Mouse (Mus musculus) heart, embryonic 14.5 days (tissue): Measurements from ENCODE around the gene Traf7. TPM values are rescaled to one million over a fixed set of nuclear protein-coding genes. Genes with fewer than 3 reads are reported as not detected.

Experiments used
- ATAC-seq: fragments of 200-750 bp; cut with Nextera tagmentation; 2 replicates; pipeline ENCODE4 v1.8.0; 2017; ENCODE audit warnings: low read depth, moderate TSS enrichment; ENCODE audit not compliant: insufficient number of reproducible peaks, insufficient read depth, low FRiP score
- H3K27ac ChIP-seq, 2 experiments: fragments of 200-500 bp in 1 of 2; fragments of 300-500 bp in 1 of 2; sonication (generic) in 1 of 2; replicated peaks in 1 of 2; 2 replicates each; pipeline ENCODE4 v1.5.1; 2012 to 2014; ENCODE audit warnings: low read depth in 2 of 2, low read length in 2 of 2, control low read depth in 1 of 2, mild to moderate bottlenecking in 1 of 2, mixed read lengths in 1 of 2; ENCODE audit not compliant: control insufficient read depth in 1 of 2, insufficient read depth in 1 of 2
- H3K27me3 ChIP-seq: fragments of 300-500 bp; sonication (generic); 2 replicates; pipeline ENCODE4 v1.6.1; 2014; ENCODE audit warnings: mild to moderate bottlenecking, low read length, control low read depth; ENCODE audit not compliant: control insufficient read depth, insufficient read depth
- H3K36me3 ChIP-seq: fragments of 300-500 bp; sonication (generic); 2 replicates; pipeline ENCODE4 v1.6.1; 2014; ENCODE audit warnings: mild to moderate bottlenecking, control low read depth, low read length, mixed read lengths; ENCODE audit not compliant: control insufficient read depth, insufficient read depth
- H3K4me1 ChIP-seq, 2 experiments: fragments of 200-500 bp in 1 of 2; fragments of 300-500 bp in 1 of 2; sonication (generic) in 1 of 2; 2 replicates each; pipeline ENCODE4 v1.6.1; 2012 to 2014; ENCODE audit warnings: low read length in 2 of 2, control low read depth in 1 of 2, mixed read lengths in 1 of 2; ENCODE audit not compliant: control insufficient read depth in 2 of 2, insufficient read depth in 2 of 2
- H3K4me2 ChIP-seq: fragments of 300-500 bp; sonication (generic); 2 replicates; pipeline ENCODE4 v1.6.1; 2014; ENCODE audit warnings: mild to moderate bottlenecking, low read length
- H3K4me3 ChIP-seq, 2 experiments: fragments of 200-500 bp in 1 of 2; fragments of 300-500 bp in 1 of 2; sonication (generic) in 1 of 2; 2 replicates each; pipeline ENCODE4 v1.5.1; 2012 to 2014; ENCODE audit warnings: low read length in 2 of 2, mild to moderate bottlenecking in 2 of 2, control low read depth in 1 of 2, low read depth in 1 of 2, moderate library complexity in 1 of 2; ENCODE audit not compliant: control insufficient read depth in 1 of 2, insufficient read depth in 1 of 2
- H3K9ac ChIP-seq: fragments of 300-500 bp; sonication (generic); 2 replicates; pipeline ENCODE4 v1.6.1; 2014; ENCODE audit warnings: mild to moderate bottlenecking, low read length
- H3K9me3 ChIP-seq: fragments of 300-500 bp; sonication (generic); 2 replicates; pipeline ENCODE4 v1.6.1; 2016; ENCODE audit warnings: low read length, control low read depth; ENCODE audit not compliant: control insufficient read depth
- WGBS: fragments of 180-500 bp; shearing (Covaris S2); extraction: QIAGEN DNeasy Blood & Tissue Kit; methylation state at CpG from one replicate; pipeline ENCODE4 v1.1.7; 2014; 5-methylcytosine and 5-hydroxymethylcytosine counted together
- polyA plus RNA-seq: library from polyadenylated mRNA; unstranded; fragments of >200 nt; fragmentation: Nextera tagmentation; extraction: Ambion mirVana; gene quantifications from 2 replicates; pipeline ENCODE4 v1.2.1, GENCODE M21; 2014

The Traf7 gene
- polyA plus RNA-seq, 1 experiment from 2014 or later: 68.8 TPM

GRCm38 (mm10) chr17:24551050-24551444 lies 23.3 kb upstream of the Traf7 start:
- Histone ChIP-seq H3K9ac (peak overlapping the region; percentile 93), H3K4me2 (peak overlapping the region; percentile 94), H3K4me1 (peaks cover 9 to 19% of the 10 kb centered on the region in 2 experiments), H3K4me3 (peak overlapping the region; percentile 71 to 87), H3K27me3 (no peaks in the 10 kb centered on the region), H3K36me3 (no peaks in the 10 kb centered on the region), H3K27ac (peak overlapping the region in 1 of 2 experiments; percentile 92; a peak in 2 of 4 replicates), H3K9me3 (no peaks in the 10 kb centered on the region)
- ATAC-seq: no peak
- 61% methylated on average over 3 of the region's 3 CpGs for WGBS

DNA sequence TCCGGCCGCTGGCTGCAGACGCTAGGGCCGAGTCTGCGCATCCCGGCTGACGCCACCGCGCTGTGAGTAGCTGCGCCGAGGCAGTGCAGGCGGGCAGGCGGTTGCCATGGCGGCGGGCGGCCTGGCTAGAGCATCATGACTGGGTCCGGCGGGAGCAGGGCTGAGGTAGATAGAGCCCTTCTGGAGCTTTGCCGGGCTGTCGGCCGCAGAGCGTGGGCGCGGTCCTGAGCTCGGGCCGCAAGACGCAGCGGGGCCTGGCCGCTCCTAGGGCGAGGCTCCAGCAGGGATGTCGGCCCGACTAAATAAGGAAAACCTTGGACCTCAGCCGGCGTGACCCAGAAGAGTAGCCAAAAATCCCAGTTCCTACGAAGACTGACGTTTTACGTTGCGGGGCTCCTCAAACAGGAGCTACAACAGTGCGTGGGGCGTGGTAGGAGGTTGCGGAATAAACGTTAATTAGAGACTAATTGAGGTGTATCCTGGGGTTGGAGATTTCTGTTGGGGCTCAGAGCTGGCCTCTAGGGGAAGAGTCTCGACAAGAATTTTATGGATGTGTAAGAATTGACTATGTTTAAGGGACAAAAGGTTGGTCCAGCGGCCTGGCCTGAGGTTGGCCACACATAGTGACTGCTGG lies 22.8 kb upstream of the Traf7 start:
- peak; percentile 62 for ATAC-seq
- Histone ChIP-seq H3K4me1 (peaks cover 9 to 19% of the 10 kb centered on the region in 2 experiments), H3K36me3 (no peaks in the 10 kb centered on the region), H3K27me3 (no peaks in the 10 kb centered on the region), H3K4me3 (peak overlapping the region; percentile 71 to 87), H3K9me3 (no peaks in the 10 kb centered on the region), H3K4me2 (peak overlapping the region; percentile 94), H3K27ac (peak overlapping the region; percentile 81 to 92), H3K9ac (peak overlapping the region; percentile 93)
- under 1% methylated on average over 44 of the region's 44 CpGs for WGBS

DNA sequence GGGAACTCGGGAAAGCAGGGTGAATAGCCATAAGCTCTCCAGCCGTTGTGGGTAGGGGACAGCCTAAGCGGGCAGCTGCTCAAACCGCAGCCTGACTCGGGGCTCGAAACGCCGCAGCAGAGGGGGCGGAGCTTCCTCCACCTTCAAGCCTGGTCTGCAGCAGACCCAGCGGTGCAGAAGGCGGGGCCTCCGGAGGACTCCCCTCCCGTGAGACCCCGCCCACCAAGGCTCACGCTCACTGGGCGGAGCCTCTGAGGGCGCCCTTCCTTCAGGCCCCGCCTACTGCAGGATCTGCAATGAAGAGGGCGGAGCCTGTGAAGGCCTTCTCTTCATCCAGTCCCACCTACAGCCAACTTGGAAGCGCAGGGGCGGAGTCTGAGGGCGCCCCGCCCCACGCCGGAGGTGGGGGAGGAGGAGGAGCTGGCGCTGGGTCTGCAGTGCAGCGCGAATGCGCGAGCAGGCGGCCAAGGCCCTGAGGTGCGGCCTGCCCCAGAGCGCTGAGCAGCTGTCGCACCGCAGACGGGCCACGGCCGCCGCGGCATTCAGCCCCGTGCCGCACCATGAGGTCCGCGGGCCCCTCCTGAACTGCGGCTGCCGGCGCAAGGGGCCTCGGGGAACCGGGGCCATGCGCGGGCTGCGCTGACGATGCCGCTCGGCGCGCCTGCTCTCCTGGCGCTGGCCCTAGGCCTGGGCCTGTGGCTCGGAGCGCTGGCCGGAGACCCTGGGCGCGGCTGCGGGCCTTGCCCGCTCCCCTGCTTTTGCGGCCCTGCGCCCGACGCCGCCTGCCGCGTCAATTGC lies 22.1 kb upstream of the Traf7 start, which contains the start of gene Pkd1:
TSS of gene Pkd1 (plus strand) at position 217 of the 798 bp plus-strand sequence.
- ATAC-seq: peak; percentile 97
- Histone ChIP-seq H3K27me3 (no peaks in the 10 kb centered on the region), H3K4me3 (peak within 1 kb of the TSS; percentile 71 to 87), H3K36me3 (no peaks in the 10 kb centered on the region), H3K9ac (peak within 1 kb of the TSS; percentile 93), H3K27ac (peak within 1 kb of the TSS; percentile 81 to 92), H3K4me1 (peaks cover 9 to 19% of the 10 kb centered on the region in 2 experiments), H3K9me3 (no peaks in the 10 kb centered on the region), H3K4me2 (peak within 1 kb of the TSS; percentile 94)
- WGBS: under 1% methylated on average over 71 of the region's 72 CpGs

DNA sequence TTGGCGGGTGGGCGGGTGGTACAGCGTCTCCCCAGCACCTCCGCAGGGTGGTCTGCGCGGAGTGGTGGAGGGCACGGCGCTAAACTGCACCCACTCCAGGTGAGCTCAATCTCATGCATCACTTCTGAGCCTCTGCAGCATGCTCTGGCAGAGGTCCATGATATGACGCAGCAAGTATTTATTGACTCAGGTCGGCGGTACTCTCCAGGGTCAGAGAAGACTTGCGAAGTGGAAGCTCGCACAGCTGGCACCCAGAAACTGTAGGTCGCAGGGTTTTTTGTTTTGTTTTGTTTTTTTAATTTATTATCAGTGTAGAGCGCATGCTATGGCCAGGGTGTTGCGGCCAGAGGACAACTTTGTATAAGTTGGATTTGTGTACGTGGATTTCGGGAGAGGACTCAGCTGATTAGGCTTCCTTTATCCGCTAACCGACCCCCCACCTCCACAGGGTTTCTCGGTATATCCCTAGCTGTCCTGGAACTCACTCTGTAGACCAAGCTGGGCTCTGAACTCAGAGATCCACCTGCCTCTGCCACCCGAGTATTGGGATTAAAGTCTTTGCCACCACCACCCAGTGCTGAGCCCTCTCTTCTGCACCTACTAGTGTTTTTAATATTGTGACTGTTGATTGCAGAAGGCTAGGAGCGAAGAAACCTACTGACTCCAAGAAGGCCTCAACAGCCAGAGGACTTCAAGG lies 21.3 kb upstream of the Traf7 start:
- Histone ChIP-seq H3K4me3 (peak overlapping the region; percentile 50 to 87), H3K4me1 (peaks cover 9 to 19% of the 10 kb centered on the region in 2 experiments), H3K27ac (peak overlapping the region; percentile 32 to 71; a peak in 3 of 4 replicates), H3K27me3 (no peaks in the 10 kb centered on the region), H3K9me3 (no peaks in the 10 kb centered on the region), H3K9ac (peak overlapping the region; percentile 66), H3K36me3 (no peaks in the 10 kb centered on the region), H3K4me2 (peak overlapping the region; percentile 94)
- peak; percentile 0; the same call in 1 of the 2 replicates for ATAC-seq
- 3% methylated on average over 23 of the region's 23 CpGs for WGBS

DNA sequence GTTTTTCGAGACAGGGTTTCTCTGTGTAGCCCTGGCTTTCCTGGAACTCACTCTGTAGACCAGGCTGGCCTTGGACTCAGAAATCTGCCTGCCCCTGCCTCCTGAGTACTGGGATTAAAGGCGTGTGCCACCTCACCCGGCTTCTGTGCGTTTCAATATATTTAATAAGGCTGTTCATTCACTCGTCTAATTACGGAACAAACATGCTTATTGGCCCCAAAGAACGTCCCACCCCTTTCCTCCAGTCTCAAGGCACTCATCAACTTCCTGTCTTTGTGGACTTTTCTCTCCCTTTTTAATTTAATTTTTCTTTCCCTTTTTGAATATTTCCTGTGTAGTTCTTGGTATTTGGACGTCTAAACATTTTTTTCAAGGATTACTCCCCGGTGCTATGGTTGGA lies 20.7 kb upstream of the Traf7 start:
- Histone ChIP-seq H3K9ac (peak overlapping the region; percentile 66), H3K9me3 (no peaks in the 10 kb centered on the region), H3K4me2 (peak overlapping the region; percentile 94), H3K27me3 (no peaks in the 10 kb centered on the region), H3K4me3 (peak overlapping the region; percentile 50 to 87), H3K36me3 (no peaks in the 10 kb centered on the region), H3K27ac (no peak overlapping the region), H3K4me1 (peaks cover 9 to 19% of the 10 kb centered on the region in 2 experiments)
- whole genome bisulfite sequencing: 34% methylated on average over 9 of the region's 9 CpGs
- no peak for ATAC-seq

DNA sequence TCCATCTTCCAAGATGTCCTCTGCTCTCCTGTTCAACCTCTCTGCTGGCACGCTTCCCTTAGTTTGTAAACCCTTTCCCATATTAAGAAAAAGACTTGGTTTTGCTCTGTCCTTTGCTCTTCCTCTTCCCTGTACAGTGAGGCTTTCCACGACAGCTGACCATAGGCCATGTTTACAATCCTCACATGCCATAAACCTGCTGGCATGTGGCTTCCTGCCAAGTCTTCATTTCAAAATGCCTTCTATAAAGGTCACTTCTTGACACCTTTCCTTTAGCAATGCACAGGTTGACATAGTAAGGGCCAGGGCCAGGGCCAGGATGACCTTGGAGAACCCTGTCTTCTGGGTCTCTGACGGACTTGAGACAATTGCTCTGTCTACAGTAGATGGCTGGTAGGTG lies 18.5 kb upstream of the Traf7 start:
- Histone ChIP-seq H3K4me1 (peaks cover 7 to 14% of the 10 kb centered on the region in 2 experiments), H3K27ac (no peak overlapping the region), H3K27me3 (no peaks in the 10 kb centered on the region), H3K4me3 (no peak overlapping the region), H3K36me3 (no peaks in the 10 kb centered on the region), H3K9me3 (no peaks in the 10 kb centered on the region), H3K9ac (no peak overlapping the region), H3K4me2 (no peak overlapping the region)
- ATAC-seq: no peak
- WGBS: 75% methylated on average over 3 of the region's 3 CpGs

- Histone ChIP-seq H3K36me3 (no peaks in the 10 kb centered on the region), H3K4me2 (no peak overlapping the region), H3K27ac (no peak overlapping the region), H3K27me3 (no peaks in the 10 kb centered on the region), H3K4me1 (peaks cover 2 to 8% of the 10 kb centered on the region in 2 experiments; a peak in 1 of 4 replicates), H3K4me3 (no peak overlapping the region), H3K9me3 (no peaks in the 10 kb centered on the region), H3K9ac (no peak overlapping the region)
- ATAC-seq: no peak
- WGBS: 86% methylated on average over 2 of the region's 2 CpGs
Observed at GRCm38 (mm10) chr17:24545247-24545646, 17.5 kb upstream of the Traf7 start.
